Mouse (Mus musculus) C2C12 (cell line): ENCODE results near the gene Mrpl34. TPM values are rescaled to one million over a fixed set of nuclear protein-coding genes. Genes with fewer than 3 reads are reported as not detected.

Experiments
- H3K27me3 ChIP-seq: one replicate; pipeline ENCODE4 v1.6.1; 2011; ENCODE audit not compliant: control insufficient read depth, insufficient read depth, insufficient read length
- H3K36me3 ChIP-seq: one replicate; pipeline ENCODE4 v1.6.1; 2011; ENCODE audit not compliant: control insufficient read depth, insufficient read depth
- H3K4me3 ChIP-seq: one replicate; pipeline ENCODE4 v1.5.1; 2011; ENCODE audit warnings: mild to moderate bottlenecking, control low read depth; ENCODE audit not compliant: poor library complexity, insufficient read depth, severe bottlenecking
- H3K79me2 ChIP-seq: one replicate; pipeline ENCODE4 v1.6.1; 2011; ENCODE audit not compliant: control insufficient read depth, insufficient read depth
- H3K79me3 ChIP-seq: one replicate; pipeline ENCODE4 v1.6.1; 2011; ENCODE audit warnings: low read depth, control low read depth
- H3ac ChIP-seq: one replicate; pipeline ENCODE3; 2011; ENCODE audit warnings: low read depth; ENCODE audit not compliant: control insufficient read depth, insufficient read length
- CEBPB ChIP-seq: IDR thresholded peaks from one replicate; pipeline ENCODE4 v1.6.1; 2011; ENCODE audit warnings: low read depth, mild to moderate bottlenecking, control low read depth, moderate library complexity
- CTCF ChIP-seq: IDR thresholded peaks from one replicate; pipeline ENCODE4 v1.5.1; 2011; ENCODE audit not compliant: control insufficient read depth, insufficient read depth, insufficient read length
- FOSL1 ChIP-seq: IDR thresholded peaks from one replicate; pipeline ENCODE4 v1.8.0; 2011; ENCODE audit warnings: mild to moderate bottlenecking, low read length; ENCODE audit not compliant: poor library complexity, insufficient read depth, severe bottlenecking
- MAX ChIP-seq: IDR thresholded peaks from one replicate; pipeline ENCODE4 v1.6.1; 2011; ENCODE audit warnings: mild to moderate bottlenecking, control low read depth
- MYOD1 ChIP-seq: IDR thresholded peaks from one replicate; pipeline ENCODE4 v1.6.1; 2011; ENCODE audit warnings: low read depth; ENCODE audit not compliant: control insufficient read depth, insufficient read length
- MYOG ChIP-seq: IDR thresholded peaks from one replicate; pipeline ENCODE4 v1.6.1; 2011; ENCODE audit not compliant: control insufficient read depth, insufficient read length; ENCODE audit errors: extremely low read depth
- USF1 ChIP-seq: IDR thresholded peaks from one replicate; pipeline ENCODE4 v1.6.1; 2011; ENCODE audit warnings: low read depth, mild to moderate bottlenecking, control low read depth, moderate library complexity
- polyA plus RNA-seq: library from polyadenylated mRNA; unstranded; fragments of >200 nt; fragmentation: generic; extraction: Trizol; gene quantifications from one replicate; pipeline ENCODE4 v1.2.1, GENCODE M21; 2012; ENCODE audit warnings: missing spikeins

The Mrpl34 gene
- polyA plus RNA-seq, 1 experiment, result 121 TPM

GRCm38 (mm10) chr8:71498816-71499690, 34.3 kb downstream of the Mrpl34 start:
- Histone ChIP-seq H3K79me3 (no peaks in the 10 kb centered on the region), H3K27me3 (no peaks in the 10 kb centered on the region), H3ac (no peak overlapping the region), H3K79me2 (no peaks in the 10 kb centered on the region), H3K4me3 (no peak overlapping the region), H3K36me3 (no peaks in the 10 kb centered on the region)
- no peak for TF ChIP-seq MYOG
- TF ChIP-seq MYOD1, result no peak
- no peak for TF ChIP-seq USF1
- TF ChIP-seq FOSL1, result no peak
- TF ChIP-seq MAX, result no peak
- no peak for TF ChIP-seq CTCF
- TF ChIP-seq CEBPB, result no peak

- Histone ChIP-seq H3K27me3 (peaks cover 25% of the 10 kb centered on the region), H3K79me2 (no peaks in the 10 kb centered on the region), H3K4me3 (no peak overlapping the region), H3ac (no peak overlapping the region), H3K36me3 (no peaks in the 10 kb centered on the region), H3K79me3 (no peaks in the 10 kb centered on the region)
- no peak for TF ChIP-seq USF1
- no peak for TF ChIP-seq CEBPB
- TF ChIP-seq CTCF, result no peak
- TF ChIP-seq MAX, result no peak
- TF ChIP-seq FOSL1, result no peak
- TF ChIP-seq MYOD1, result no peak
- TF ChIP-seq MYOG, result no peak
These were observed 39.6 kb downstream of the Mrpl34 start for GRCm38 (mm10) chr8:71504349-71504748.

- peaks cover 34% of the 10 kb centered on the region for H3K27me3 ChIP-seq
These were observed 40.6 kb downstream of the Mrpl34 start for GRCm38 (mm10) chr8:71505326-71505725.

GRCm38 (mm10) chr8:71505979-71506378, 41.2 kb downstream of the Mrpl34 start:
- Histone ChIP-seq H3K36me3 (no peaks in the 10 kb centered on the region), H3K79me3 (no peaks in the 10 kb centered on the region), H3K79me2 (no peaks in the 10 kb centered on the region), H3K4me3 (no peak overlapping the region), H3K27me3 (peaks cover 38% of the 10 kb centered on the region), H3ac (no peak overlapping the region)
- no peak for TF ChIP-seq FOSL1
- no peak for TF ChIP-seq MYOG
- no peak for TF ChIP-seq MAX
- no peak for TF ChIP-seq CEBPB
- TF ChIP-seq MYOD1, result no peak
- TF ChIP-seq USF1, result no peak
- no peak for TF ChIP-seq CTCF

More at GRCm38 (mm10) chr8:71505326-71505725, 40.6 kb downstream of the Mrpl34 start:
- Histone ChIP-seq H3ac (no peak overlapping the region), H3K4me3 (no peak overlapping the region), H3K79me2 (no peaks in the 10 kb centered on the region), H3K79me3 (no peaks in the 10 kb centered on the region), H3K36me3 (no peaks in the 10 kb centered on the region)
- no peak for TF ChIP-seq MYOD1
- no peak for TF ChIP-seq USF1
- no peak for TF ChIP-seq FOSL1
- TF ChIP-seq MAX, result no peak

- Histone ChIP-seq H3K4me3 (no peak overlapping the region), H3K79me2 (no peaks in the 10 kb centered on the region), H3K79me3 (no peaks in the 10 kb centered on the region), H3K27me3 (peaks cover 49% of the 10 kb centered on the region), H3K36me3 (no peaks in the 10 kb centered on the region), H3ac (no peak overlapping the region)
- no peak for TF ChIP-seq MAX
- TF ChIP-seq CEBPB, result no peak
- no peak for TF ChIP-seq CTCF
- TF ChIP-seq FOSL1, result no peak
- no peak for TF ChIP-seq MYOG
- no peak for TF ChIP-seq USF1
- TF ChIP-seq MYOD1, result no peak
These were observed 42.9 kb downstream of the Mrpl34 start for GRCm38 (mm10) chr8:71507589-71508104.
